Mouse (Mus musculus) neural tube, embryonic 11.5 days (tissue): ENCODE data around the gene Mxd1. TPM values are rescaled to one million over a fixed set of nuclear protein-coding genes. Genes with fewer than 3 reads are reported as not detected.

Experiments
- ATAC-seq: fragments of 200-750 bp; cut with Nextera tagmentation; 2 replicates; pipeline ENCODE4 v1.8.0; 2017; ENCODE audit warnings: moderate number of reproducible peaks, mild to moderate bottlenecking, moderate TSS enrichment, moderate library complexity; ENCODE audit not compliant: insufficient read depth, low FRiP score, low TSS enrichment
- DNase-seq: peaks from one replicate; pipeline ENCODE4 v3.0.0-alpha.2; 2015; ENCODE audit warnings: low spot score
- H3K27ac ChIP-seq: fragments of 300-500 bp; sonication (generic); 2 replicates; pipeline ENCODE4 v1.5.1; 2014; ENCODE audit warnings: low read depth, mild to moderate bottlenecking, low read length
- H3K27me3 ChIP-seq: fragments of 300-500 bp; sonication (generic); 2 replicates; pipeline ENCODE4 v1.6.1; 2014; ENCODE audit warnings: mild to moderate bottlenecking, low read length, mixed read lengths; ENCODE audit not compliant: control insufficient read depth, insufficient read depth
- H3K36me3 ChIP-seq: fragments of 300-500 bp; sonication (generic); 2 replicates; pipeline ENCODE4 v1.6.1; 2014; ENCODE audit warnings: mild to moderate bottlenecking, low read length, moderate library complexity, mixed read lengths; ENCODE audit not compliant: control insufficient read depth, insufficient read depth
- H3K4me1 ChIP-seq: fragments of 300-500 bp; sonication (generic); 2 replicates; pipeline ENCODE4 v1.6.1; 2014; ENCODE audit warnings: low read length, mixed read lengths; ENCODE audit not compliant: control insufficient read depth, insufficient read depth
- H3K4me2 ChIP-seq: fragments of 300-500 bp; sonication (generic); 2 replicates; pipeline ENCODE4 v1.6.1; 2014; ENCODE audit warnings: low read depth, mild to moderate bottlenecking, moderate library complexity
- H3K4me3 ChIP-seq: fragments of 300-500 bp; sonication (generic); 2 replicates; pipeline ENCODE4 v1.5.1; 2014; ENCODE audit warnings: low read depth, low read length
- H3K9ac ChIP-seq: fragments of 300-500 bp; sonication (generic); 2 replicates; pipeline ENCODE4 v1.6.1; 2014; ENCODE audit warnings: mild to moderate bottlenecking, low read length
- H3K9me3 ChIP-seq: fragments of 300-500 bp; sonication (generic); 2 replicates; pipeline ENCODE4 v1.6.1; 2016; ENCODE audit warnings: low read length; ENCODE audit not compliant: control insufficient read depth
- WGBS: fragments of 180-500 bp; shearing (Covaris S2); extraction: QIAGEN DNeasy Blood & Tissue Kit; methylation state at CpG from one replicate; pipeline ENCODE4 v1.1.7; 2014; 5-methylcytosine and 5-hydroxymethylcytosine counted together
- polyA plus RNA-seq: library from polyadenylated mRNA; unstranded; fragments of >200 nt; fragmentation: Nextera tagmentation; extraction: Ambion mirVana; gene quantifications from 2 replicates; pipeline ENCODE4 v1.2.1, GENCODE M21; 2014

Mxd1 gene
- polyA plus RNA-seq, 1 experiment from 2014 or later, result 24.8 TPM

GRCm38 (mm10) chr6:86683872-86684654 is 15.1 kb upstream of the Mxd1 start, which contains the start of gene Snrnp27:
Gene Snrnp27, minus strand, starts transcription at chr6:86684522.
- 0 out of 2 replicates have a peak within 1 kb of the TSS, but pooled peaks have one; percentile 49 for H3K27ac ChIP-seq
- H3K4me3 ChIP-seq, result peak within 1 kb of the TSS; percentile 80
- H3K27me3 ChIP-seq, result no peaks in the 10 kb centered on the region
- DNase-seq (peak; percentile 93), ATAC-seq (peak; percentile 71)
- WGBS, result 2% methylated on average over 36 of the region's 36 CpGs
- peak within 1 kb of the TSS; percentile 73 for H3K9ac ChIP-seq
- no peaks in the 10 kb centered on the region; the same call in 1 of the 2 replicates for H3K4me1 ChIP-seq
- H3K36me3 ChIP-seq, result peaks cover 6% of the 10 kb centered on the region
- H3K9me3 ChIP-seq, result no peaks in the 10 kb centered on the region
- peak within 1 kb of the TSS; percentile 51 for H3K4me2 ChIP-seq

DNA sequence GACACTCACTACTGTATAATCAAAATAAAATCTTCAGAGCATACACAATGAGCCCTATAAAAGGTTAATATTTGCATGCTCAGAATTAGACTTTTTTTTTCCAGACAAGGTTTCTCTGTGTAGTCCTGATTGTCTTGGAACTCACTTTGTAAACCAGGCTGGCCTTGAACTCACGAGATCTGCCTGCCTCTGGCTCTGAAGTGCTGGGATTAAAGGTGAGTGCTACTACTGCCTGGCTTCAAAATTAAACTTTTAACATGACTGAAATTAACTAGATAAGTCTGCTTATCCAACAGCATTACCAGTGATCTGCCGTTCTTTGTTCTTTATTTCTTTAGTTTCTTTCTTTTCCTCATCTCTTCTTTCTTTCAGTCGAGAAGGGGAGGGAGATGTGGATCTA is 12.3 kb upstream of the Mxd1 start:
- Histone ChIP-seq H3K36me3 (peaks cover 6% of the 10 kb centered on the region), H3K27me3 (no peaks in the 10 kb centered on the region), H3K9me3 (no peaks in the 10 kb centered on the region), H3K4me1 (no peaks in the 10 kb centered on the region; the same call in 1 of the 2 replicates), H3K9ac (no peak overlapping the region), H3K4me2 (no peak overlapping the region), H3K27ac (no peak overlapping the region), H3K4me3 (no peak overlapping the region)
- DNase-seq, result no peak
- no peak for ATAC-seq
- 86% methylated on average over 3 of the region's 3 CpGs for WGBS

- H3K4me2 ChIP-seq, result no peak overlapping the region
- 53% methylated on average over 6 of the region's 6 CpGs for WGBS
- H3K27ac ChIP-seq, result peak overlapping the region; percentile 14; the same call in 1 of the 2 replicates
- H3K4me1 ChIP-seq, result no peaks in the 10 kb centered on the region
- H3K9ac ChIP-seq, result no peak overlapping the region
- peaks cover 16% of the 10 kb centered on the region for H3K36me3 ChIP-seq
- ATAC-seq (no peak), DNase-seq (no peak)
- H3K9me3 ChIP-seq, result no peaks in the 10 kb centered on the region
- H3K27me3 ChIP-seq, result no peaks in the 10 kb centered on the region
- H3K4me3 ChIP-seq, result no peak overlapping the region
Measured at GRCm38 (mm10) chr6:86678341-86678740, 9.4 kb upstream of the Mxd1 start.

GRCm38 (mm10) chr6:86670873-86671272 is 1.9 kb upstream of the Mxd1 start:
- no peak overlapping the region for H3K9ac ChIP-seq
- peaks cover 8% of the 10 kb centered on the region; the same call in 1 of the 2 replicates for H3K36me3 ChIP-seq
- 18% methylated on average over 2 of the region's 2 CpGs for WGBS

GRCm38 (mm10) chr6:86669240-86669727 is 323 bp upstream of the Mxd1 start:
- H3K9me3 ChIP-seq, result no peaks in the 10 kb centered on the region
- peaks cover 11% of the 10 kb centered on the region for H3K4me1 ChIP-seq
- ATAC-seq (peak; percentile 100), DNase-seq (peak; percentile 100)
- H3K9ac ChIP-seq, result peak overlapping the region; percentile 76
- H3K27ac ChIP-seq, result peak overlapping the region; percentile 34; the same call in 1 of the 2 replicates
- H3K4me2 ChIP-seq, result peak overlapping the region; percentile 68
- under 1% methylated on average over 22 of the region's 37 CpGs for WGBS
- H3K4me3 ChIP-seq, result peak overlapping the region; percentile 92
- H3K36me3 ChIP-seq, result peaks cover 5% of the 10 kb centered on the region; the same call in 1 of the 2 replicates
- no peaks in the 10 kb centered on the region for H3K27me3 ChIP-seq

More at GRCm38 (mm10) chr6:86670873-86671272, 1.9 kb upstream of the Mxd1 start:
- ATAC-seq (no peak), DNase-seq (peak; percentile 46)
- H3K4me3 ChIP-seq, result no peak overlapping the region
- H3K27me3 ChIP-seq, result no peaks in the 10 kb centered on the region
- no peak overlapping the region for H3K27ac ChIP-seq
- H3K4me2 ChIP-seq, result no peak overlapping the region
- no peaks in the 10 kb centered on the region for H3K9me3 ChIP-seq
- peaks cover 11% of the 10 kb centered on the region for H3K4me1 ChIP-seq

- no peak overlapping the region for H3K9ac ChIP-seq
- H3K4me1 ChIP-seq, result peaks cover 11% of the 10 kb centered on the region
- H3K36me3 ChIP-seq, result 0 out of 2 replicates have a peak, but pooled peaks cover 4% of the 10 kb centered on the region
- DNase-seq (no peak), ATAC-seq (no peak)
- H3K9me3 ChIP-seq, result no peaks in the 10 kb centered on the region
- 94% methylated on average over 10 of the region's 10 CpGs for WGBS
- H3K27ac ChIP-seq, result no peak overlapping the region
- H3K4me3 ChIP-seq, result no peak overlapping the region
- H3K4me2 ChIP-seq, result no peak overlapping the region
- no peaks in the 10 kb centered on the region for H3K27me3 ChIP-seq
Measured at GRCm38 (mm10) chr6:86667061-86667460, 1.9 kb downstream of the Mxd1 start.

DNA sequence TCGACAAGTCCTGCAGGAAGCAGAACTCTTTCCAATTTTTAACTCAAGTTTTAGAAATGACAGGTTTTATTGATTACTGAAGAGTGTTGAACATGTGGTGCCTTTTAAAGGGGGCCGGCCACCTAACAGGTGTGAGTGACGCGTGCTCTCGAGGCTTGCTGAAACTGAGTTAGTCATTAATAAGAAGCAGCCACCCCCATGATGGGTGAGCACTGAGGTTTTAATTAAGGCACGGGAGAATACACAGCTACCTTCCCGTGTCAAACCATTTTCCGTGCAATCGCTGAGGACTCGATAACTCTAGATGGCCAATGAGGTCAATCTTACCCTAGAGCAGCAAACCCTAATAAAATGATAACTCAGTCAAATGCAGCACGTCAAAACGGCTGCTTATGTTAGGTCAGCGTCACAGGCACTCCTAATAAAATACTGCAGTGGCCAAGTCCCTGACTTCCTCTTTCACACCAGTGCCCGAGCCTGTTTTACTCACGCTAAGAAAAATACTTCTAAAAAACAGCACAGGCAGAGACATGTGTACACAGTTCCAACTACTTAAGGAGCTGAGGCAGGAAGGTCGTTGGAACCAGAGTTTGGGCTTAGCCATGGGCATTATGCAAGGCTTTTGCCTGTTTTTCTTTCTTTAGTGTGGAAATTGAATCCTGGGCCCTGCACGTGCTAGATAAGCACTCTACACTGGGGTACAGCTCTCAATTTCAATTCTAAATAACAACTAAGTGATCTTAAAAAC is 3.2 kb downstream of the Mxd1 start:
- H3K36me3 ChIP-seq, result 0 out of 2 replicates have a peak, but pooled peaks cover 2% of the 10 kb centered on the region
- no peak overlapping the region for H3K4me2 ChIP-seq
- H3K27me3 ChIP-seq, result no peaks in the 10 kb centered on the region
- no peak overlapping the region for H3K9ac ChIP-seq
- no peaks in the 10 kb centered on the region for H3K9me3 ChIP-seq
- WGBS, result 85% methylated on average over 17 of the region's 17 CpGs
- ATAC-seq (no peak), DNase-seq (no peak)
- no peak overlapping the region for H3K27ac ChIP-seq
- H3K4me3 ChIP-seq, result no peak overlapping the region
- H3K4me1 ChIP-seq, result peaks cover 11% of the 10 kb centered on the region

- Histone ChIP-seq H3K9me3 (no peaks in the 10 kb centered on the region), H3K4me1 (peaks cover 11% of the 10 kb centered on the region), H3K36me3 (0 out of 2 replicates have a peak, but pooled peaks cover 2% of the 10 kb centered on the region), H3K4me2 (no peak overlapping the region), H3K27ac (no peak overlapping the region), H3K27me3 (no peaks in the 10 kb centered on the region), H3K4me3 (no peak overlapping the region), H3K9ac (no peak overlapping the region)
- WGBS, result 81% methylated on average over 5 of the region's 5 CpGs
- ATAC-seq, result no peak
- no peak for DNase-seq
Measured at GRCm38 (mm10) chr6:86665076-86665475, 3.9 kb downstream of the Mxd1 start.
